Mouse (Mus musculus) neural tube, embryonic 15.5 days (tissue): ENCODE results near the gene Adgra3. TPM values are rescaled to one million over a fixed set of nuclear protein-coding genes. Genes with fewer than 3 reads are reported as not detected.

Experiments
- ATAC-seq: fragments of 200-750 bp; cut with Nextera tagmentation; 2 replicates; pipeline ENCODE4 v1.8.0; 2017; ENCODE audit warnings: mild to moderate bottlenecking, moderate TSS enrichment, moderate library complexity; ENCODE audit not compliant: low FRiP score
- H3K27ac ChIP-seq: fragments of 300-500 bp; sonication (generic); replicated peaks from 2 replicates; pipeline ENCODE4 v1.5.1; 2015; ENCODE audit warnings: mild to moderate bottlenecking, inconsistent platforms
- H3K27me3 ChIP-seq: fragments of 300-500 bp; sonication (generic); replicated peaks from 2 replicates; pipeline ENCODE4 v1.6.1; 2015; ENCODE audit warnings: inconsistent platforms
- H3K36me3 ChIP-seq: fragments of 300-500 bp; sonication (generic); 2 replicates; pipeline ENCODE4 v1.6.1; 2015; ENCODE audit warnings: inconsistent platforms
- H3K4me1 ChIP-seq: fragments of 300-500 bp; sonication (generic); 2 replicates; pipeline ENCODE4 v1.6.1; 2015; ENCODE audit warnings: inconsistent platforms
- H3K4me2 ChIP-seq: fragments of 300-500 bp; sonication (generic); 2 replicates; pipeline ENCODE4 v1.6.1; 2015; ENCODE audit warnings: inconsistent platforms, mild to moderate bottlenecking, moderate library complexity
- H3K4me3 ChIP-seq: fragments of 300-500 bp; sonication (generic); replicated peaks from 2 replicates; pipeline ENCODE4 v1.5.1; 2015; ENCODE audit warnings: mild to moderate bottlenecking, inconsistent platforms
- H3K9ac ChIP-seq: fragments of 300-500 bp; sonication (generic); replicated peaks from 2 replicates; pipeline ENCODE4 v1.6.1; 2015; ENCODE audit warnings: mild to moderate bottlenecking, inconsistent platforms
- H3K9me3 ChIP-seq: fragments of 300-500 bp; sonication (generic); replicated peaks from 2 replicates; pipeline ENCODE4 v1.6.1; 2016; ENCODE audit warnings: inconsistent platforms
- WGBS: fragments of 180-500 bp; shearing (Covaris S2); methylation state at CpG from one replicate; pipeline ENCODE4 v1.1.7; 2015; ENCODE audit warnings: mixed read lengths; 5-methylcytosine and 5-hydroxymethylcytosine counted together
- polyA plus RNA-seq: library from polyadenylated mRNA; unstranded; fragments of >200 nt; fragmentation: Nextera tagmentation; extraction: Ambion mirVana; gene quantifications from 2 replicates; pipeline ENCODE4 v1.2.1, GENCODE M21; 2015

The Adgra3 gene
- polyA plus RNA-seq, 1 experiment from 2014 or later, result 12.1 TPM

DNA sequence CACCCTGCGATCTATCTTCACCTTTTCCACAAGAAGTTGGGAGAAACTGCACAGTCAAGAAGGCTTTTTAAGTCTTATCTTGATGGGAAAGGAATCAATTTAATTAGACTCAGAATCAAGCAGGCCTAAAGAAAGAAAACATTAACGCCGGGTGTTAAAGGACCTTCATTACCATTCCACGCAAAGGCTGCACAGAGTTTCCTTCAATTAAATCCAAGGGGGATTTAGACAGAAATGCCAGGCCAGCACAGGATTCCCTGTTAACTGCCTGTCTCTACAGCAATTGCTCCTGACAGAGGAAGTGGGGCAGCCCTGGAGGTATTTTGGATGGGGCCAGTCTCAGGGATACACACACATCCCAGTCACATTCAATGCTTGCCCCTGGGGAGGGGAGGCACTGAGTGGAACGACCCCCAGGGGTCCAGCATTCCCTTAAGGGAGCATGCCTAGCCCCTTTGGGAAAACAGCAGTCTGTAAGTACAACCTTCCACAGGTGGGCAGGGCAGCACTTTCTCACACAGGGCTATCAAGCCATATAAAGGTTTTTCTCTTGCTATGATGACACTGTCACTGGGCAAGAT, 10.4 kb downstream of the Adgra3 start:
- Histone ChIP-seq H3K4me1 (peaks cover 22% of the 10 kb centered on the region), H3K9me3 (no peaks in the 10 kb centered on the region), H3K4me2 (no peak overlapping the region), H3K36me3 (no peaks in the 10 kb centered on the region), H3K27me3 (no peaks in the 10 kb centered on the region), H3K9ac (no peak overlapping the region), H3K27ac (peak overlapping the region; percentile 41; the same call in 1 of the 2 replicates), H3K4me3 (no peak overlapping the region)
- ATAC-seq, result peak; percentile 17; the same call in 1 of the 2 replicates
- 39% methylated on average over 5 of the region's 5 CpGs for WGBS

DNA sequence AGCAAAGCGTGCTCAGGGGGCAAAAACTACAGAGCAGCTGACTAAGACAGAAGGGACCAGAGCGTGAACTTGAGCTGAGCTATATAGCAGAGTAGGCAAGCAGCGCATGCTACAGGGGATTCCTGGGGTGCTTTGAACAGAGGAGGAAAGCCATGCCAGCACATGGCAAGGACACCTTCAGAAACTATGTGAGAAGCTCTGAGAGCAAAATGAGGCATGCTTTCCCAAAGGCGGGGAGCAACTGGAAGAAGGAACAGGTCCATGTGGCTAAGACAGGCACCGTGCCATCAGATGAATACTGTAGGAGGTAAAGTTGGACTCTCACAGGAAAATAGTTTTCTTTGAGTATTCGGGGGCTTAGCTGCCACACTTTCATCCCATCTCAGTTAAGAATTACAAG, 13.6 kb downstream of the Adgra3 start:
- Histone ChIP-seq H3K4me3 (no peak overlapping the region), H3K36me3 (no peaks in the 10 kb centered on the region), H3K9me3 (no peaks in the 10 kb centered on the region), H3K9ac (no peak overlapping the region), H3K4me1 (peaks cover 23% of the 10 kb centered on the region), H3K27ac (no peak overlapping the region), H3K4me2 (no peak overlapping the region), H3K27me3 (no peaks in the 10 kb centered on the region)
- ATAC-seq, result no peak
- 88% methylated on average over 6 of the region's 6 CpGs for WGBS

DNA sequence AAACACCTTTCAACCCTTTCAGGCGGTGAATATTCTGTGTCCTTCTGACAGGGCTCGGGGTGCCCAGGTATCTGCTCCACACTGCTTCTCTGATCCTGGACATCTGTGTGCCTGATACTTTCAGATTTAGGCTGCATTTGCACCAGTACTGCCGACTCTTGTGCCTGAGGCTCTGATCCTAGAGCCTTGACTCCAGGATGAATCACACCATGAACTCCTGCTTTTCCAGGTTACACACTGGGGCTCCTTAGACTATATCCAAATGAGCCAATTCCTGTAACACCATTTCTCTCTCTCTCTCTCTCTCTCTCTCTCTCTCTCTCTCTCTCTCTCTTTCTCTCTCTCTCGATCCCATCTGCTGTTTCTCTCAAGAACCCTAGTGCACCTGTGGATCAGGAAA, 15.1 kb downstream of the Adgra3 start:
- Histone ChIP-seq H3K27me3 (no peaks in the 10 kb centered on the region), H3K27ac (no peak overlapping the region), H3K36me3 (no peaks in the 10 kb centered on the region), H3K9me3 (no peaks in the 10 kb centered on the region), H3K4me2 (no peak overlapping the region), H3K4me3 (no peak overlapping the region), H3K9ac (no peak overlapping the region), H3K4me1 (peaks cover 20% of the 10 kb centered on the region)
- WGBS, result 88% methylated on average over 4 of the region's 4 CpGs
- ATAC-seq, result no peak

DNA sequence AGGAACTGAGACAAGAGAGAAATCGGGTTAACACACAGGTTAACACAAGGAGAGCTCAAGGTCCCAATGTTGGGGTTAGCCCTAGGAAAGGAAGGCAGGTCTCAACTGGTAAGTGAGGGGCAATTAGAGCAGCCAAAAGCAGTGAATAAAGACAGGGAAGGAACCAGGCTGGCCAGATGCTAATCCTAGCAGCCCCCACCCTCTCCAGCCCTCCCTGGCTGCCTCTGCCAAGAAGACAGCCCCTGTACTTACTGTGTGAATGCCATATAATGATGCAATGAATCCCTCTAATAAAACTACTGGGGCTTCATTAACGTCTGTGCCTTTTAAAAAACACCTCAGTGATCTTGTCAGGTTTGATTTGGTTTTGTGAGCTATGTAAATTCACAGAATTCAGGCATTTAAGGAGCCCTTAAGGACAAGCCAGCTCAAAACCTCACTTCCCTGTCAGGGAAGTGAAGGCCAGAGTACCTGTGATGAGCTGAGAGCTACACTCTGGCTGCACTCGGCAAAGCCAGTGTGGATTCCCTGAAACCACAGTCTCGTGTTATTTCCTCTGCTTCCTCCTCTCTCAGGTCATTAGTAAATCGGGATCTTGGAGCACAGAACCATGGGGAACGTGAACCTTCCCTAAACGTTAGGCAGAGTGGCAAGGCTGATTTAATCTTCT, 16.4 kb downstream of the Adgra3 start:
- Histone ChIP-seq H3K27ac (peak overlapping the region; percentile 37), H3K9me3 (no peaks in the 10 kb centered on the region), H3K4me1 (peaks cover 22% of the 10 kb centered on the region), H3K27me3 (no peaks in the 10 kb centered on the region), H3K4me2 (no peak overlapping the region), H3K36me3 (no peaks in the 10 kb centered on the region), H3K9ac (no peak overlapping the region), H3K4me3 (no peak overlapping the region)
- 30% methylated on average over 7 of the region's 7 CpGs for WGBS
- no peak; the same call in 1 of the 2 replicates for ATAC-seq

DNA sequence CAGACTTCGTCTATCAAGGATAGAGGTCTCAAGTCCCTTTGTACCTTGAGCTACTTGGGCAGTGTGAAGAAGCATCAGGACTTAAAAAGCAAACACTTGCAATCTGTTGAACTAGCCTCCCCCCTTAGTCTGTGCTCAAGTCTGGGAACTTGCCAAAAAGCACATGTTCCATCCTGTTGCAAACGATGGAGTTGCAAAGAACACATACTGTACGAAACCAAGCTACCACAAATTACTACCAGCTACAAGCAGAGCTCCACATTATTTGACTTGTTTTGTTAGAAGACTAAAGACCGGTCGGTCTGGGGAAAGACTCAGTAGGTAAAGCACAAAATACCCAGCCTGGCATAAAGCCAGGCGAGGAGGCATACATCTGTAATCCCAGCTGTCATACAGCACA, 19.3 kb downstream of the Adgra3 start:
- H3K9ac ChIP-seq, result no peak overlapping the region
- no peak for ATAC-seq
- H3K9me3 ChIP-seq, result no peaks in the 10 kb centered on the region
- H3K36me3 ChIP-seq, result no peaks in the 10 kb centered on the region
- H3K4me2 ChIP-seq, result no peak overlapping the region
- peaks cover 29% of the 10 kb centered on the region for H3K4me1 ChIP-seq
- H3K27ac ChIP-seq, result no peak overlapping the region
- H3K27me3 ChIP-seq, result no peaks in the 10 kb centered on the region
- H3K4me3 ChIP-seq, result no peak overlapping the region
- WGBS, result 77% methylated on average over 6 of the region's 6 CpGs

DNA sequence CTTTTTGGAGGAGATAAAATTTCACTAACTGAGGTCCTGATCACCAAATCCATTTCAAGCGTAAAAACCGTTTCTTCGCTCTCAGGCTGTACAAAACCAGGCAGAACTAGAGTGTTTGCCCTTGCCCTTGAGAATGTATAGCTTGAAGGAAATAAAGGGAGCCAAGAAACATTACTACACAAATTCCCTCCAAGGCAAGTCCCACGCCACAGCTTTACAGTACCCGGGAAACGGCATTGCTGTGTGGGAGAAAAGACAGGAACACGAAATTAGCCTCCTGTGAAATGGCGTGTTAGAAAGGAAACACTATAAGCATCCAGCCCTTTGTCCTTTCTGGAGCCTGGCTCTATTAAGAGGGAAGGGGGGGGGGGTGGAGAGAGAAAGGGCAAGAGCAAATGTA, 21.1 kb downstream of the Adgra3 start:
- no peaks in the 10 kb centered on the region for H3K9me3 ChIP-seq
- 0 out of 2 replicates have a peak, but pooled peaks have one; percentile 15 for ATAC-seq
- H3K4me2 ChIP-seq, result no peak overlapping the region
- no peaks in the 10 kb centered on the region for H3K36me3 ChIP-seq
- WGBS, result 42% methylated on average over 8 of the region's 8 CpGs
- no peak overlapping the region for H3K4me3 ChIP-seq
- H3K4me1 ChIP-seq, result peaks cover 26% of the 10 kb centered on the region
- H3K27ac ChIP-seq, result peak overlapping the region; percentile 25
- H3K9ac ChIP-seq, result no peak overlapping the region
- H3K27me3 ChIP-seq, result no peaks in the 10 kb centered on the region

DNA sequence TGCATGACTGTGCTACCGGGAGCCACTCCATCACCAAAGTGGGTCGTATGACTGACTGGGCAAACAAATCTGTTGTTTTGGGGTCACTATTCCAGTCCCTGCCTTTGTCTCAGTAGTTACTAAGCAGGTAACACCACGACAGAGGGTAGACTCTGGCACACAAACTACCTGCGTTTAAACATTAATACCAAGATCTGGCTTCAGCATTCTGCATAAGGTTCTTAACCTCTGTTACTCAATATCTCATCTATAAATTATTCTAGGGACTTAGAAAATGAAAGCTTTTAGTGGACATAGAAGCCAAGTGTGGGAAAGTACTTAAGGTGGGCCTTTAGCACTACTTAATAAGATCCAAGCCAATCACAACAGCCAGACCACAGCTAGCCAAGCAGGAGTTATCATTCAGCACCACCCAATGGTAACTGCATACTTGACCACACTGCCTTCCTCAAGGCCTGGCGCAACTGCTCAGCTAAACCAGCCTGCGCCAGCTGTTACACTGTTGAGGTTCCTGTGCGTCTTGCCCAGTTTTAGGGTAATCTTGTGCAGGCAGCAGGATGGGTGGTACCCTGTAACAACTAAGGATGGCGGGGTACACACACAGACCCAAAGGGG, 23.8 kb downstream of the Adgra3 start:
- Histone ChIP-seq H3K9me3 (no peaks in the 10 kb centered on the region), H3K4me2 (no peak overlapping the region), H3K36me3 (no peaks in the 10 kb centered on the region), H3K4me1 (peaks cover 24% of the 10 kb centered on the region), H3K4me3 (no peak overlapping the region), H3K9ac (no peak overlapping the region), H3K27ac (no peak overlapping the region), H3K27me3 (no peaks in the 10 kb centered on the region)
- WGBS, result 86% methylated on average over 8 of the region's 8 CpGs
- ATAC-seq, result no peak

DNA sequence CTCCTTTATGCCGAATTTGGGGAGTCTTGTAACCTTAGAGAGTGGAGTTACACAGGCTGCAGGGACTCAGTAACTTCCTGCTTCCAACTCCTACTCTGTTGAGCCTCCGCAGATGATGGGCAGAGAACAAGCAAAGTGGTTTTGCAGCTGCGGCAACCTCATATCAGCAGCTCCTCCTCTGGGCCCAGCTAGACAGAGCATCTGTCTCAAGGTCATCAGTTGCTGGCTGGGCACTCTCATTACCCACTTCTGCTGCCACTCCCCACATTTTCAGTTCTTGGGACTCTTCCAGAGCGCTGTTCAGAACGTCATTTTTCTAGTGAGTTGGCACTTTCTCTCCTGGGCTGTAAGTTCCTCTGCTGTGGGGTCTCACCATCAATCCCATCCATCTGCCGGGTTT, 24.6 kb downstream of the Adgra3 start:
- Histone ChIP-seq H3K4me2 (no peak overlapping the region), H3K36me3 (no peaks in the 10 kb centered on the region), H3K4me3 (no peak overlapping the region), H3K4me1 (peaks cover 24% of the 10 kb centered on the region), H3K9ac (no peak overlapping the region), H3K9me3 (no peaks in the 10 kb centered on the region), H3K27ac (no peak overlapping the region), H3K27me3 (no peaks in the 10 kb centered on the region)
- 71% methylated on average over 6 of the region's 6 CpGs for WGBS
- no peak for ATAC-seq

DNA sequence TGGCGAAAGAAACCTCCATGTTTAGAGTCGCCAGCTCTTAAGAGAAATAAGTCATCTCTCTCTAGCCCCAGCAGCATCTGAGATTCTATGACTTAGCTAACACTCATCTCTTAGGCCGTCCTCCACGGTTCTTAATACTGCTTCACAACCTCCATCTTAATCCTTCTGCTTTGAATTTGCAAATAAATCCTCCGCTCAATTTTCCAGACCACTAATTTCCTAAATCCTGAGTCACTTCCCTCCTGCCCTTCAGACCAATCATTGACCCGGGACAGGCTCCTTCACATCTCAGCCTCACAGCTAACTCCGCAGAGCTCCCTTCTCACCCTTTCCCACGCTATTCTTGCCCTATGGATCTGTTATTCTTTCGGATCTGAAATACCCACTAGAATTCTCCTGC, 25.1 kb downstream of the Adgra3 start:
- Histone ChIP-seq H3K4me2 (no peak overlapping the region), H3K27me3 (no peaks in the 10 kb centered on the region), H3K4me3 (no peak overlapping the region), H3K36me3 (no peaks in the 10 kb centered on the region), H3K9me3 (no peaks in the 10 kb centered on the region), H3K4me1 (peaks cover 24% of the 10 kb centered on the region), H3K27ac (no peak overlapping the region; the same call in 1 of the 2 replicates), H3K9ac (no peak overlapping the region)
- WGBS, result 70% methylated on average over 9 of the region's 9 CpGs
- ATAC-seq, result no peak

DNA sequence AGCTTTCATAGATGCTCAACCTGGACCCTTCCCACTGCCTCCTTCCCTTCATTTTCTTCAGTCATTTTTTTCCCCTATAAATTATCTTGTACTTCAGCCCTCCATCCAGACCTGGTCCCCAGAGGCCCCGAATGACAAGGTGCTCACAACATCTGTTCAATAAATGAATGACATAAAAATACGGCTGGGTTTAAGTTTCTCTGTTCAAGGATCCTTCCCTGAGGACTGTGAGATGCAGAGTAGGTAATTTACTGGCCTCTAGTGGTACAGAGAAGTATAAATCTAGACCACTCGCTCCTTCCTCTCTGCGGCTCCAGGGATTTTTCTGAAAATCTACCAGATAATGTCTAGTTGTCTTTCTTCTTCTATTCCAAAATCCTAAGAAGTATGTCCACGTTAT, 26.5 kb downstream of the Adgra3 start:
- peak; percentile 64; the same call in 1 of the 2 replicates for ATAC-seq

DNA sequence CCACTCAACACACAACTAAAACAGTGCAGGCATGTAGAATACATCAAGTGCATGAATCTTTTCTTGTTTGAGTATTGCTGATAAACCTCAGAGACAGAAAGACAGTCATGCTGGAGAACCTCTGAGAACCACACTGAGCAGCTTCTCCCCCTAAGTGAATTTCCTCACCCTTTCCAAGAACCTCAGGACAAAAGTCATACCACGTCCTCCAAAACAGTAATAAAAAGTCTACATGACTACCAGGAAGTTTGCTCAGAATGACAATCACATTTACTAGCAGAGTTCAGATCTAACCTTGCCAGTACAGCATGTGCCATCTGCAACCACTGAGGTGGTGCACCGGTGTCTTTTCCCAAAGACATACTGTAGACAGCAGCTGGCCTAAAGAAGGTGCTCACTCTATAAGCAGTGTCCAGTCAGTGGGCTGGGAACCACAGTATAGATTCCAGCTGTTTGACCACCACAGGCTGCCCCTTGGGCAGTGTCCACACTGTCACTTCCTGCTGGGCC, 27.0 kb downstream of the Adgra3 start:
- no peaks in the 10 kb centered on the region for H3K27me3 ChIP-seq
- H3K36me3 ChIP-seq, result no peaks in the 10 kb centered on the region
- peaks cover 23% of the 10 kb centered on the region for H3K4me1 ChIP-seq
- WGBS, result 91% methylated on average over 2 of the region's 2 CpGs
- 0 out of 2 replicates have a peak, but pooled peaks have one; percentile 25 for ATAC-seq
- H3K9me3 ChIP-seq, result no peaks in the 10 kb centered on the region
- H3K27ac ChIP-seq, result no peak overlapping the region
- H3K4me2 ChIP-seq, result no peak overlapping the region
- no peak overlapping the region for H3K4me3 ChIP-seq
- no peak overlapping the region for H3K9ac ChIP-seq

More for the DNA sequence above, 26.5 kb downstream of the Adgra3 start:
- Histone ChIP-seq H3K36me3 (no peaks in the 10 kb centered on the region), H3K4me1 (peaks cover 20% of the 10 kb centered on the region), H3K9me3 (no peaks in the 10 kb centered on the region), H3K27ac (no peak overlapping the region), H3K4me3 (no peak overlapping the region), H3K9ac (no peak overlapping the region), H3K4me2 (no peak overlapping the region), H3K27me3 (no peaks in the 10 kb centered on the region)
- 54% methylated on average over 5 of the region's 5 CpGs for WGBS

DNA sequence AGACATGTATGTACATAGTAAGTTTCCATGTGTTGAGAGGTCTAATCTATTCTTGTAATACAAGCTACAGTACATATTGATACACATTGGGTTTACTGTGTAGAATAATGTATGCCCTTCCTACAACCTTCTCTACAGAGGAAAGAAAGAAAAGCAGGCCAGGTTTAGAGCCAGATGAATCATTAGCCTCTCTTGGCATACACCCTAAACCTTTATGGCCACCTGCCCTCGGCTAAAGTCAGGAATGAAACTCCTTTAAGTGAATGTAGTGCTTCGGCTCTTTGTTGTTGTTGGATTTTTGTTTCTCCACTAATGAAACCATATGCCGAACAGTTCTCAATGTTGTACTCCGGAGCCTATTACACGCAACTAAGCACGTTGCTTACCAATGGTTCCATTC, 27.5 kb downstream of the Adgra3 start:
- H3K9ac ChIP-seq, result no peak overlapping the region
- no peak overlapping the region for H3K27ac ChIP-seq
- peaks cover 27% of the 10 kb centered on the region for H3K4me1 ChIP-seq
- no peaks in the 10 kb centered on the region for H3K36me3 ChIP-seq
- H3K4me3 ChIP-seq, result no peak overlapping the region
- ATAC-seq, result no peak
- H3K4me2 ChIP-seq, result no peak overlapping the region
- H3K27me3 ChIP-seq, result no peaks in the 10 kb centered on the region
- H3K9me3 ChIP-seq, result no peaks in the 10 kb centered on the region
- 91% methylated on average over 6 of the region's 6 CpGs for WGBS
